Mouse (Mus musculus): ENCODE results near the gene Cdkl4.
"Not testable (repeated sequence)": the region's sequence is repeated elsewhere in the genome, so short reads cannot be mapped to it uniquely, and the experiment has no call there.

- not testable (repeated sequence) for TF ChIP-seq TAL1 (conservative IDR thresholded peaks at IDR 0.05; ENCODE audit: low read depth, low read length); CTCF (IDR thresholded peaks at IDR 0.05; ENCODE audit: low read depth, low read length); GATA1 (IDR thresholded peaks at IDR 0.05; ENCODE audit: borderline replicate concordance, low read length); GATA2 (IDR thresholded peaks at IDR 0.05; ENCODE audit: borderline replicate concordance, low read depth, low read length); POLR2AphosphoS5 (IDR thresholded peaks at IDR 0.05; ENCODE audit: insufficient replicate concordance, low read depth, low read length)
Measured at GRCm38 (mm10) chr17:80531351-80531750, 46.3 kb downstream of the Cdkl4 start.
